Mouse (Mus musculus) kidney, embryonic 15.5 days (tissue): ENCODE measurements around the gene Sh3d21. TPM values are rescaled to one million over a fixed set of nuclear protein-coding genes. Genes with fewer than 3 reads are reported as not detected.
"Not testable (repeated sequence)": the region's sequence is repeated elsewhere in the genome, so short reads cannot be mapped to it uniquely, and the experiment has no call there.

Experiments
- ATAC-seq: fragments of 200-750 bp; cut with Nextera tagmentation; replicated peaks from 2 replicates; pipeline ENCODE4 v1.8.0; 2017; ENCODE audit warnings: moderate TSS enrichment; ENCODE audit not compliant: low FRiP score
- H3K27ac ChIP-seq: fragments of 300-500 bp; sonication (generic); 2 replicates; pipeline ENCODE4 v1.5.1; 2015; ENCODE audit warnings: mild to moderate bottlenecking, inconsistent platforms
- H3K27me3 ChIP-seq: fragments of 300-500 bp; sonication (generic); 2 replicates; pipeline ENCODE4 v1.6.1; 2015; ENCODE audit warnings: inconsistent platforms
- H3K36me3 ChIP-seq: fragments of 300-500 bp; sonication (generic); 2 replicates; pipeline ENCODE4 v1.6.1; 2015; ENCODE audit warnings: inconsistent platforms
- H3K4me1 ChIP-seq: fragments of 300-500 bp; sonication (generic); 2 replicates; pipeline ENCODE4 v1.6.1; 2015; ENCODE audit warnings: inconsistent platforms
- H3K4me2 ChIP-seq: fragments of 300-500 bp; sonication (generic); 2 replicates; pipeline ENCODE4 v1.6.1; 2015; ENCODE audit warnings: moderate library complexity, mild to moderate bottlenecking, inconsistent platforms
- H3K4me3 ChIP-seq: fragments of 300-500 bp; sonication (generic); replicated peaks from 2 replicates; pipeline ENCODE4 v1.5.1; 2015; ENCODE audit warnings: mild to moderate bottlenecking, inconsistent platforms
- H3K9ac ChIP-seq: fragments of 300-500 bp; sonication (generic); 2 replicates; pipeline ENCODE4 v1.6.1; 2015; ENCODE audit warnings: mild to moderate bottlenecking, inconsistent platforms
- H3K9me3 ChIP-seq: fragments of 300-500 bp; sonication (generic); replicated peaks from 2 replicates; pipeline ENCODE4 v1.6.1; 2016; ENCODE audit warnings: inconsistent platforms
- WGBS: fragments of 180-500 bp; shearing (Covaris S2); methylation state at CpG from one replicate; pipeline ENCODE4 v1.1.7; 2015; ENCODE audit warnings: mixed read lengths; 5-methylcytosine and 5-hydroxymethylcytosine counted together
- polyA plus RNA-seq: library from polyadenylated mRNA; unstranded; fragments of >200 nt; fragmentation: Nextera tagmentation; extraction: Ambion mirVana; gene quantifications from 2 replicates; pipeline ENCODE4 v1.2.1, GENCODE M21; 2015

Sh3d21 gene
- polyA plus RNA-seq, 1 experiment from 2014 or later, result 8.3 TPM

GRCm38 (mm10) chr4:126197485-126197884 is 34.2 kb upstream of the Sh3d21 start:
- WGBS, result 57% methylated on average over 3 of the region's 3 CpGs
- Histone ChIP-seq H3K27me3 (no peaks in the 10 kb centered on the region), H3K9me3 (no peaks in the 10 kb centered on the region), H3K4me3 (no peak overlapping the region), H3K4me1 (peaks cover 38% of the 10 kb centered on the region), H3K36me3 (peaks cover 49% of the 10 kb centered on the region), H3K4me2 (0 out of 2 replicates have a peak overlapping the region, but pooled peaks have one; percentile 8), H3K27ac (no peak overlapping the region), H3K9ac (no peak overlapping the region)
- no peak for ATAC-seq

DNA sequence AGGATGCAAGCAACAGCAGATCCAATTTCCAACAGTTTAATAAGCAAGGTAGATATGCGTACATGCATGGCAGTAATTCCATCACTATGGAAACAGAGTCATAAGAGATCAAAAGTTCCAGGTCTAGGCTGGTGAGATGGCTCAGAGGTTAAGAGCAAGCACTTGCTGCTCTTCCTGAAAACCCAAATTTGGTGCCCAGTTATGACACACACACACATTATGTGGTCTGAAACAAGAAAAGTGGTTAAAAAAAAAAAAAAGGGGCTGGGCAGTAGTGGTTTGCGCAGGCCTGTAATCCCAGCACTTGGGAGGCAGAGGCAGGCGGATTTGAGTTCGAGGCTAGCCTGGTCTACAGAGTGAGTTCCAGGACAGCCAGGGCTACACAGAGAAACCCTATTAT is 31.6 kb upstream of the Sh3d21 start:
- no peak overlapping the region for H3K4me3 ChIP-seq
- no peak overlapping the region for H3K27ac ChIP-seq
- no peaks in the 10 kb centered on the region for H3K9me3 ChIP-seq
- H3K27me3 ChIP-seq, result no peaks in the 10 kb centered on the region
- no peak overlapping the region for H3K4me2 ChIP-seq
- peaks cover 26% of the 10 kb centered on the region for H3K4me1 ChIP-seq
- 95% methylated on average over 4 of the region's 4 CpGs for WGBS
- H3K9ac ChIP-seq, result no peak overlapping the region
- no peak for ATAC-seq
- H3K36me3 ChIP-seq, result peaks cover 72% of the 10 kb centered on the region

- H3K9me3 ChIP-seq, result no peaks in the 10 kb centered on the region
- H3K9ac ChIP-seq, result no peak overlapping the region
- no peak overlapping the region for H3K4me2 ChIP-seq
- no peak overlapping the region for H3K4me3 ChIP-seq
- no peak for ATAC-seq
- H3K27ac ChIP-seq, result no peak overlapping the region
- H3K4me1 ChIP-seq, result peaks cover 19% of the 10 kb centered on the region
- no peaks in the 10 kb centered on the region for H3K27me3 ChIP-seq
- H3K36me3 ChIP-seq, result peaks cover 73% of the 10 kb centered on the region
Observed at GRCm38 (mm10) chr4:126194216-126194615, 30.9 kb upstream of the Sh3d21 start.

DNA sequence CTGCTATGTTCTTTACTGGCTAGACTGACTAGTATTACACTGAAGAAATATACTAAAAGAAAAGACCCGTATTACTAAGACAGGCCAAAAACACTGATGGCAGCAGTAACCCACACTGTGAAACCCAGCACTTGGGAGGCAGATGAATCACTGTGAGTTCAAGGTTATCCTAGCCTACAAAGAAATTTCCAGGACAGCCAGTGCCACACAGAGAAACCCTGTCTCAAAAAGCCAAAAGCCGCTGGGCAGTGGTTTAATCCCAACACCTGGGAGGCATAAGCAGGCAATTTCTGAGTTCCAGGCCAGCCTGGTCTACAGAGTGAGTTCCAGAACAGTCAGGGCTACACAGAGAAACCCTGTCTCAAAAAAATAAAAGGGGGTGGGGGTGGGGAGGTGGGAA is 27.3 kb upstream of the Sh3d21 start:
- ATAC-seq, result no peak
- H3K4me3 ChIP-seq, result no peak overlapping the region
- 93% methylated on average over 2 of the region's 2 CpGs for WGBS
- no peaks in the 10 kb centered on the region for H3K27me3 ChIP-seq
- peaks cover 84% of the 10 kb centered on the region for H3K36me3 ChIP-seq
- no peak overlapping the region for H3K27ac ChIP-seq
- no peaks in the 10 kb centered on the region for H3K9me3 ChIP-seq
- no peak overlapping the region for H3K4me2 ChIP-seq
- H3K9ac ChIP-seq, result no peak overlapping the region
- H3K4me1 ChIP-seq, result peaks cover 13% of the 10 kb centered on the region; the same call in 1 of the 2 replicates

DNA sequence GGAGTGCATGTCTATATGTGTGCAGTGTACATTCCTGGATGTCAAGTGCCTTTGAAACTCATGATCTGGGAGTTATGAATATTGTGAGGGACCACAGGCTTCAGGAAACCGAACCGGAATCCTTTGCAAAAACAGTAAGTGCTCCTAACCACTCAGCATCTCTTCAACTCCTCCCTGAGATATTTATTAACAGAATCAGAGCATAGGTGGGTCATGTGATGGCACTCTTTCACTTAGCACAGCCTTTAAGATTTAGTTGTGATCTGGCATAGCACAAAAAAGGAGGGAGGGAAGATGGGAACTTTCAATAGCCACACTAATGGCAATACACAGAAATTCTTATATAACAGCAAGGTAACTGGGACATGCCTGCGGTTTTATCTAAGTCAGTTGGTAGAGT is 23.8 kb upstream of the Sh3d21 start:
- no peak for ATAC-seq
- peaks cover 85% of the 10 kb centered on the region for H3K36me3 ChIP-seq
- H3K9me3 ChIP-seq, result no peaks in the 10 kb centered on the region
- H3K27me3 ChIP-seq, result no peaks in the 10 kb centered on the region
- 86% methylated on average over 3 of the region's 3 CpGs for WGBS
- no peak overlapping the region for H3K27ac ChIP-seq
- no peak overlapping the region for H3K4me2 ChIP-seq
- no peak overlapping the region for H3K4me3 ChIP-seq
- H3K4me1 ChIP-seq, result peaks cover 13% of the 10 kb centered on the region; the same call in 1 of the 2 replicates
- no peak overlapping the region for H3K9ac ChIP-seq

DNA sequence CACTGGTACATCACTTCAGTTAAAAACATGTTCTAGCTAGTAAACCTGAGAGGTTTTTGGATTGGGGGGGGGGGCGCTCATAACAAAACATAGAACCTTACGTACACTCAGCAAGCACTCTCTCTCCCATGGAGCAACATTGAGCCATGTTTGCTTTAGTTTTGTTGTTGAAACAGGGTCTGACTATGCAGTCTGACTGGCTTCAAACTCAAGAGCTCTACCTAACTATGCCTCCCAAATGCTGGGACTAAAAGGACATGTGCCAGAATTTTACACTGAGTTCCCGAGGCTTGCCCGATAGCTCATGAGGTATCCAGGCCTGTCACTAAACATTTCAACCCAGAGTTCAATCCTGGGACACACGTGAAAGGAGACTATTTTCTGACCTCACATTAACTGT is 19.7 kb upstream of the Sh3d21 start:
- Histone ChIP-seq H3K9ac (no peak overlapping the region), H3K4me3 (no peak overlapping the region), H3K4me2 (no peak overlapping the region), H3K4me1 (peaks cover 9% of the 10 kb centered on the region; the same call in 1 of the 2 replicates), H3K27ac (no peak overlapping the region), H3K27me3 (no peaks in the 10 kb centered on the region), H3K36me3 (peaks cover 87% of the 10 kb centered on the region), H3K9me3 (no peaks in the 10 kb centered on the region)
- WGBS, result 87% methylated on average over 5 of the region's 5 CpGs
- ATAC-seq, result no peak

DNA sequence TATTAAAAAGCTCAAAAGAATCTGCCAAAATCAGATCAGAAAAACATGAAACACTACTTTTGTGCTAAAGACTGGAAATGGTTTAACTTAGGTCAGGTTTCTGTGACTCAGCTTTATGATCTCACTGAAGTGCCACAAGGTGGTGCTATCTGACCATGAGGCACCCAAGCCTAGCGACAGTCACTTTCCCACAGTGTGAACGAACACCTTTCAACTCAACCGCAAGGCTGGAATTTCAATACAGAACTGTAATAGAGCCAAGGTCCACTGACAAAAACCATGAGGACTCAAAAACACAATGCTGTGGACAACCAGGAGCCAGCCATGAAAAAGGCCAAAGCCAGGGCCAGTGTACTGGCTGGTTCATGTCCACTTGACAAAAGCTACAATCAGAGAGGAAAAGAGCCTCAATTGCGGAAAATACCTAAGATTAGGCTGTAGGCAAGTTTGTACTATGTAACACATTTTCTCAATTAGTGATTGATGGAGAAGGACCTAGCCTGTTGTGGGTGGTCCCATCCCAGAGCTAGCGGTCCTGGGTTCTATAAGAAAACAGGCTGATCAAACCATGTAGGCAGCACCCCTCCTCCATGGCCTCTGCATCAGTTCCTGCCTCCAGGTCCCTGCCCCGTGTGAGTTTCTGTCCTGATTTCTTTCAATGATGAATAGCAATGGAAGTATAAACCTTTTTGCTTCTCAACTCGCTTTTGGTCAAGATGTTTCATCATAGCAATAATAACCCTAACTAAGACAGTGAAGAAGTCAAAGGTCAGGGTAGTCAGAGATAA is 18.1 kb upstream of the Sh3d21 start:
- Histone ChIP-seq H3K9ac (no peak overlapping the region), H3K36me3 (peaks cover 89% of the 10 kb centered on the region), H3K4me2 (no peak overlapping the region), H3K4me3 (no peak overlapping the region), H3K4me1 (no peaks in the 10 kb centered on the region), H3K27ac (peak overlapping the region; percentile 16; the same call in 1 of the 2 replicates), H3K9me3 (no peaks in the 10 kb centered on the region), H3K27me3 (no peaks in the 10 kb centered on the region)
- WGBS, result 56% methylated on average over 7 of the region's 7 CpGs
- 0 out of 2 replicates have a peak, but pooled peaks have one; percentile 49 for ATAC-seq

DNA sequence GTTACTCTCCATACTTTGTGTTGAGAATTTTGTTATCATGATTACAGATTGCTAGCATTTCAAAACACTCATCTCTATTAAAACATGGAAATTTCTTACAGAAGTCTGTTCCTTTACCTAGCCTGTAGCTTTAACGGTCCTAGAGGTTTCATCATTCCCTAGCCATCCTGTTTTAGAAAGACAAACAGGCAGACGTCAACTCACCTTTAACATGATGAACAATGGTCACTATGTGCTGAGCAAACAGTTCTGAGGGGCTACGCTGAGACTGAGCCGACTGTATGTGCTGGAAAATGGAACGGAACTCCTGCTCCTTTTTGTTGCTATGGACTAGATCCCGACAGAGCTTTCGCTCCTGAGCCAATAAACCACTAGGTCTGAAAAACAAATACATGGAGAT is 12.7 kb upstream of the Sh3d21 start:
- not testable (repeated sequence) for ATAC-seq, H3K4me3 ChIP-seq, H3K27me3 ChIP-seq, H3K27ac ChIP-seq, H3K9ac ChIP-seq, H3K4me2 ChIP-seq, H3K4me1 ChIP-seq, H3K9me3 ChIP-seq
- H3K36me3 ChIP-seq, result peaks cover 92% of the 10 kb centered on the region
- 91% methylated on average over 7 of the region's 7 CpGs for WGBS

DNA sequence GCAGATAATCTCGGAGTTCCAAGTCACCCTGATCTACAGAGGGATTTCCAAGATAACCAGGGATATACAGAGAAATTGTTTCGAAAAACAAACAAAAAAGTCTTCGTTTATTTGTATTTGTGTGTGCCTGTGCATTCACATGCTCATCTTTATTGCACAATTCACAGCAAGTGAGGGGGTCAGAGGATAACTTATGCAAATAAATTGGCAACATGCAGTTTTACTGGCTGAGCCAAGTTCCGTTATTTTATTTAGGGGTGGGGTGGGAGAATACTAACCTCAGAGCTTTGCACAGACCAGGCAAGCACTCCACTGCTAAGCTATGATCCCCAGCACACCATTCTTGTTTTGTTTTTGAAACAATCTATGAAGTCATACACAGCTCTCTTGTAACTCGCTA is 10.5 kb upstream of the Sh3d21 start:
- H3K4me2 ChIP-seq, result no peak overlapping the region
- no peak overlapping the region for H3K4me3 ChIP-seq
- H3K36me3 ChIP-seq, result peaks cover 92% of the 10 kb centered on the region
- no peaks in the 10 kb centered on the region for H3K9me3 ChIP-seq
- H3K4me1 ChIP-seq, result no peaks in the 10 kb centered on the region
- no peak overlapping the region for H3K9ac ChIP-seq
- whole genome bisulfite sequencing, result 91% methylated on average over 5 of the region's 5 CpGs
- no peak for ATAC-seq
- no peaks in the 10 kb centered on the region for H3K27me3 ChIP-seq
- H3K27ac ChIP-seq, result no peak overlapping the region

GRCm38 (mm10) chr4:126170737-126171136 is 7.4 kb upstream of the Sh3d21 start:
- H3K9ac ChIP-seq, H3K4me2 ChIP-seq, H3K27ac ChIP-seq, H3K4me3 ChIP-seq, H3K9me3 ChIP-seq, ATAC-seq, H3K4me1 ChIP-seq, H3K27me3 ChIP-seq: not testable (repeated sequence)
- H3K36me3 ChIP-seq, result peaks cover 97% of the 10 kb centered on the region
- 96% methylated on average over 5 of the region's 5 CpGs for WGBS

DNA sequence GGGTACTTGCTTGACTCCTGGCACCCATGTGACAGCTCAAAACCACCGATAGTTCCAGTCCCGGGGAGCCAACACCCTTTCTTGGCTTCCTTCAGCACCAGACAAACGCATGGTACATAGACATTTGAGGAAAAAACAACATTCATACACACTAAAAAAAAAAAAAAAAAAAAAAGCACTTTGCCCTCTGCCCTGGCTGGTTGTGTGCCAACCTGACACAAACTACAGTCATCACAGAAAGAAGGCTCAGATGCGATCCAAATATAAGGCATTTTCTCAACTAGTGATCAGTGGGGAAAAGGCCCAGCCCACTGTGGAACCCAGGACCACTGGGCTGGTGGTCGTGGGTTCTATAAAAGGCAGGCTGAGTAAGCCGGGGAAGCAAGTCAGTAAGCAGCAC is 5.6 kb upstream of the Sh3d21 start:
- Histone ChIP-seq H3K27ac (no peak overlapping the region), H3K27me3 (no peaks in the 10 kb centered on the region), H3K4me2 (no peak overlapping the region), H3K4me3 (no peak overlapping the region), H3K9ac (no peak overlapping the region), H3K4me1 (no peaks in the 10 kb centered on the region; the same call in 1 of the 2 replicates), H3K9me3 (no peaks in the 10 kb centered on the region), H3K36me3 (peaks cover 83% of the 10 kb centered on the region)
- ATAC-seq, result no peak
- 84% methylated on average over 6 of the region's 6 CpGs for WGBS

DNA sequence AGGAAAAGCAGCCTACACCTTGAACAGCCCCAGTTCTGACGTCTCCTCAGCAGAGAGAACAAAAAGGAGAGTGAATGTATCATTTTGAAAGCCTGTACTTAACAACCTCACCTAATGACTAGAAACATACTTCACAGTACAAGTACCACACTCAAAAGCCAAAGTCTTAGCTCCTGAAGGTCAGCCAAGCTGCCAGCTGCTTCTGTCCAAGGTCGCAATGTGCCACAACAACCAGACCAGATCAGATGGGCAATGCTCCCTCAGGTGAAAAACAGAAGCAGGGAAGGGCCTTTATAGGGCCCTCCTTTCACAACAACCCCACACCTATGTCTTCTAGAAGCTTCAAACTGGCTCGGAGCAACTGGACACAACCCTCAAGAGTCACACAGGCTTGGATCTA is 2.8 kb upstream of the Sh3d21 start:
- no peak overlapping the region for H3K9ac ChIP-seq
- no peak overlapping the region for H3K27ac ChIP-seq
- H3K9me3 ChIP-seq, result no peaks in the 10 kb centered on the region
- no peak overlapping the region for H3K4me2 ChIP-seq
- 78% methylated on average over 3 of the region's 3 CpGs for WGBS
- ATAC-seq, result no peak
- H3K4me3 ChIP-seq, result no peak overlapping the region
- H3K36me3 ChIP-seq, result peaks cover 57% of the 10 kb centered on the region
- no peaks in the 10 kb centered on the region for H3K27me3 ChIP-seq
- peaks cover 25% of the 10 kb centered on the region for H3K4me1 ChIP-seq

DNA sequence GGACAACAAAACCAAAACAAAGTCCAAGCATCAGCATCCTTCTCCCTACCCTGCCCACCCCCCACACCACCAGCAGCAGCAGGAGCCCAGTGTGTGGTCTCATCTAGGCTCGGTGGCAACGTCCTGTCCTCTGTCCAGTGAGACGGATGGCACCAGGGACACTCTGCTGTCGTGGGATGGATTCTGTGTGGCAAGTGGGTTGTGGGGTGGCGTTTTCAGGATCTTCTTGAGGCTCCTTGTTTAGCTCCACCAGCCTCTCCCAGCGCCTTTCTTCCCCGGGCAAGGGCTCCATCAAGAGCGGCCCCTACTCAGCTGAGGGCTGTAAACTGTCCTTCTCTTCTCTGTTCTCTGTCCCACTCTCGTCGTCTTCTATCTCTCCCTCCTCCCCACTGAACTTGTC is 1.8 kb upstream of the Sh3d21 start:
- H3K9me3 ChIP-seq, H3K27ac ChIP-seq, ATAC-seq, H3K9ac ChIP-seq, H3K4me3 ChIP-seq, H3K4me2 ChIP-seq, H3K27me3 ChIP-seq: not testable (repeated sequence)
- Histone ChIP-seq H3K4me1 (peaks cover 28% of the 10 kb centered on the region), H3K36me3 (peaks cover 48% of the 10 kb centered on the region)
- 71% methylated on average over 10 of the region's 10 CpGs for WGBS
